Mouse (Mus musculus) C2C12 (cell line): ENCODE results near the gene Cdc42ep4. TPM values are rescaled to one million over a fixed set of nuclear protein-coding genes. Genes with fewer than 3 reads are reported as not detected.

Source experiments
- H3K27me3 ChIP-seq: one replicate; pipeline ENCODE4 v1.6.1; 2011; ENCODE audit not compliant: control insufficient read depth, insufficient read depth, insufficient read length
- H3K36me3 ChIP-seq: one replicate; pipeline ENCODE4 v1.6.1; 2011; ENCODE audit not compliant: control insufficient read depth, insufficient read depth
- H3K4me3 ChIP-seq: one replicate; pipeline ENCODE4 v1.5.1; 2011; ENCODE audit warnings: mild to moderate bottlenecking, control low read depth; ENCODE audit not compliant: poor library complexity, insufficient read depth, severe bottlenecking
- H3K79me2 ChIP-seq: one replicate; pipeline ENCODE4 v1.6.1; 2011; ENCODE audit not compliant: control insufficient read depth, insufficient read depth
- H3K79me3 ChIP-seq: one replicate; pipeline ENCODE4 v1.6.1; 2011; ENCODE audit warnings: low read depth, control low read depth
- H3ac ChIP-seq: one replicate; pipeline ENCODE3; 2011; ENCODE audit warnings: low read depth; ENCODE audit not compliant: control insufficient read depth, insufficient read length
- CEBPB ChIP-seq: IDR thresholded peaks from one replicate; pipeline ENCODE4 v1.6.1; 2011; ENCODE audit warnings: low read depth, mild to moderate bottlenecking, control low read depth, moderate library complexity
- CTCF ChIP-seq: IDR thresholded peaks from one replicate; pipeline ENCODE4 v1.5.1; 2011; ENCODE audit not compliant: control insufficient read depth, insufficient read depth, insufficient read length
- FOSL1 ChIP-seq: IDR thresholded peaks from one replicate; pipeline ENCODE4 v1.8.0; 2011; ENCODE audit warnings: mild to moderate bottlenecking, low read length; ENCODE audit not compliant: poor library complexity, insufficient read depth, severe bottlenecking
- MAX ChIP-seq: IDR thresholded peaks from one replicate; pipeline ENCODE4 v1.6.1; 2011; ENCODE audit warnings: mild to moderate bottlenecking, control low read depth
- MYOD1 ChIP-seq: IDR thresholded peaks from one replicate; pipeline ENCODE4 v1.6.1; 2011; ENCODE audit warnings: low read depth; ENCODE audit not compliant: control insufficient read depth, insufficient read length
- MYOG ChIP-seq: IDR thresholded peaks from one replicate; pipeline ENCODE4 v1.6.1; 2011; ENCODE audit not compliant: control insufficient read depth, insufficient read length; ENCODE audit errors: extremely low read depth
- USF1 ChIP-seq: IDR thresholded peaks from one replicate; pipeline ENCODE4 v1.6.1; 2011; ENCODE audit warnings: low read depth, mild to moderate bottlenecking, control low read depth, moderate library complexity
- polyA plus RNA-seq: library from polyadenylated mRNA; unstranded; fragments of >200 nt; fragmentation: generic; extraction: Trizol; gene quantifications from one replicate; pipeline ENCODE4 v1.2.1, GENCODE M21; 2012; ENCODE audit warnings: missing spikeins

Gene Cdc42ep4
- polyA plus RNA-seq, 1 experiment, result 13.0 TPM

- Histone ChIP-seq H3K27me3 (no peaks in the 10 kb centered on the region), H3ac (no peak overlapping the region), H3K79me3 (no peaks in the 10 kb centered on the region), H3K79me2 (no peaks in the 10 kb centered on the region), H3K36me3 (peaks cover 13% of the 10 kb centered on the region), H3K4me3 (no peak overlapping the region)
- TF ChIP-seq USF1, result no peak
Observed at GRCm38 (mm10) chr11:113697571-113697970, 54.1 kb downstream of the Cdc42ep4 start.

GRCm38 (mm10) chr11:113691851-113692250, 59.8 kb downstream of the Cdc42ep4 start:
- H3K79me2 ChIP-seq, result peaks cover 5% of the 10 kb centered on the region
- H3K36me3 ChIP-seq, result peaks cover 45% of the 10 kb centered on the region
- peaks cover 8% of the 10 kb centered on the region for H3K79me3 ChIP-seq
- H3ac ChIP-seq, result no peak overlapping the region
- no peak for TF ChIP-seq MYOG
- TF ChIP-seq FOSL1, result no peak
- TF ChIP-seq CEBPB, result no peak
- TF ChIP-seq MYOD1, result no peak
- TF ChIP-seq USF1, result no peak
- TF ChIP-seq MAX, result no peak
- no peak for TF ChIP-seq CTCF
- H3K4me3 ChIP-seq, result no peak overlapping the region
- no peaks in the 10 kb centered on the region for H3K27me3 ChIP-seq

GRCm38 (mm10) chr11:113691318-113691717, 60.4 kb downstream of the Cdc42ep4 start:
- TF ChIP-seq MAX, result no peak
- TF ChIP-seq CTCF, result no peak
- TF ChIP-seq CEBPB, result no peak
- TF ChIP-seq MYOG, result no peak
- no peak for TF ChIP-seq MYOD1
- no peak for TF ChIP-seq USF1
- TF ChIP-seq FOSL1, result no peak
- Histone ChIP-seq H3K79me3 (peaks cover 11% of the 10 kb centered on the region), H3K79me2 (peaks cover 10% of the 10 kb centered on the region), H3K4me3 (no peak overlapping the region), H3K36me3 (peaks cover 45% of the 10 kb centered on the region), H3ac (no peak overlapping the region), H3K27me3 (no peaks in the 10 kb centered on the region)

- Histone ChIP-seq H3K36me3 (peaks cover 45% of the 10 kb centered on the region), H3K4me3 (no peak overlapping the region), H3K27me3 (no peaks in the 10 kb centered on the region), H3K79me2 (peaks cover 18% of the 10 kb centered on the region), H3K79me3 (peaks cover 14% of the 10 kb centered on the region), H3ac (no peak overlapping the region)
- no peak for TF ChIP-seq FOSL1
Observed at GRCm38 (mm10) chr11:113690506-113690905, 61.2 kb downstream of the Cdc42ep4 start.

GRCm38 (mm10) chr11:113687031-113687430, 64.7 kb downstream of the Cdc42ep4 start:
- TF ChIP-seq FOSL1 (no peak), USF1 (peak; percentile 16), MYOG (no peak)
- no peak overlapping the region for H3K4me3 ChIP-seq
- H3K36me3 ChIP-seq, result peaks cover 28% of the 10 kb centered on the region
- no peaks in the 10 kb centered on the region for H3K27me3 ChIP-seq
- peaks cover 48% of the 10 kb centered on the region for H3K79me2 ChIP-seq
- H3ac ChIP-seq, result no peak overlapping the region
- H3K79me3 ChIP-seq, result peaks cover 40% of the 10 kb centered on the region

GRCm38 (mm10) chr11:113684707-113685426, 66.8 kb downstream of the Cdc42ep4 start:
- TF ChIP-seq MYOG, result no peak
- TF ChIP-seq CTCF, result no peak
- TF ChIP-seq MAX, result no peak
- TF ChIP-seq FOSL1, result no peak
- TF ChIP-seq CEBPB, result no peak
- TF ChIP-seq USF1, result no peak
- no peak for TF ChIP-seq MYOD1
- H3K4me3 ChIP-seq, result peak overlapping the region; percentile 98

More at GRCm38 (mm10) chr11:113684707-113685426, 66.8 kb downstream of the Cdc42ep4 start:
- peaks cover 70% of the 10 kb centered on the region for H3K79me2 ChIP-seq
- H3K27me3 ChIP-seq, result no peaks in the 10 kb centered on the region
- H3K79me3 ChIP-seq, result peaks cover 60% of the 10 kb centered on the region
- H3ac ChIP-seq, result peak overlapping the region; percentile 86
- H3K36me3 ChIP-seq, result peaks cover 30% of the 10 kb centered on the region
